8 mouse cellular contexts compared by ENCODE assay signal in genomic region chr3:102526481-102526880, GRCm38 (mm10). TPM values are rescaled to one million over a fixed set of nuclear protein-coding genes. Genes with fewer than 3 reads are reported as not detected.
DNase-seq lines count a peak whose midpoint lies in the region; ATAC-seq lines count a peak whose summit lies in the region.

No protein-coding gene starts in this region.

- H3K4me3 ChIP-seq in brown adipose tissue, adult 24 weeks (ENCODE audit: insufficient read depth, low read depth, low read length) = peak overlapping the region; percentile 37
- H3K4me3 ChIP-seq in heart, embryonic 13.5 days = peak overlapping the region; percentile 17

- no peaks in the 10 kb centered on the region for H3K4me1 ChIP-seq in brown adipose tissue, adult 24 weeks (ENCODE audit: control insufficient read depth, insufficient read depth, insufficient read length, low read length)
- H3K4me1 ChIP-seq in heart, embryonic 13.5 days = peaks cover 34% of the 10 kb centered on the region

- H3K4me2 ChIP-seq in heart, embryonic 13.5 days = peak overlapping the region; percentile 53

- intact Hi-C loops in left cerebral cortex, postnatal 25 days (cut with DNase I) = no loop called here

- no peaks in the 10 kb centered on the region for H3K36me3 ChIP-seq in heart, embryonic 13.5 days

- no peaks in the 10 kb centered on the region for H3K27me3 ChIP-seq in heart, embryonic 13.5 days (replicated peaks)

- peak; percentile 15 to 71 for DNase-seq in adrenal gland, adult (ENCODE audit: inconsistent age in 2 of 2, low spot score in 1 of 2)
- DNase-seq in adrenal gland, postnatal 4 days (ENCODE audit: low spot score in 2 of 2) = no peak
- peak; percentile 61 for DNase-seq in lung, postnatal 10 days
- no peak for DNase-seq in left cerebral cortex, postnatal 25 days (ENCODE audit: low spot score in 2 of 2)

- peak overlapping the region; percentile 32 for H3K27ac ChIP-seq in brown adipose tissue, adult 24 weeks (replicated peaks; ENCODE audit: low read depth, low read length)
- no peak overlapping the region for H3K27ac ChIP-seq in heart, embryonic 13.5 days (replicated peaks)

- H3K9ac ChIP-seq in heart, embryonic 13.5 days = no peak overlapping the region

- no peaks in the 10 kb centered on the region for H3K9me3 ChIP-seq in heart, embryonic 13.5 days

- 46% methylated on average over 6 of the region's 6 CpGs for WGBS in heart, embryonic 13.5 days

- ATAC-seq in heart, embryonic 13.5 days (ENCODE audit: extremely low read depth, insufficient number of reproducible peaks, low FRiP score, low TSS enrichment) = no peak
- ATAC-seq in megakaryocyte progenitor cell, adult 5-6 weeks (replicated peaks; ENCODE audit: poor library complexity) = no peak
- ATAC-seq in megakaryocyte-erythroid progenitor cell, adult 5-6 weeks (replicated peaks; ENCODE audit: low FRiP score, low TSS enrichment, poor library complexity, severe bottlenecking) = no peak

RNA-seq across cellular contexts. Expression of gene Ngf, which starts 56.8 kb away (rescaled TPM):
- 1 to 10 TPM; 1.9 to 2.7 TPM for total RNA-seq in adrenal gland, postnatal 4 days (2021)
- polyA plus RNA-seq in brown adipose tissue, adult 24 weeks (2012; ENCODE audit: insufficient read depth, insufficient read length, missing spikeins) = 2.3 and 2.6 TPM in 2 replicates
- polyA plus RNA-seq in heart, embryonic 13.5 days (2015; fragmentation: Nextera tagmentation; extraction: Ambion mirVana) = 1.2 and 1.7 TPM in 2 replicates
- 1 to 10 TPM; 5.6 to 6.0 TPM for total RNA-seq in left cerebral cortex, postnatal 25 days (2021)
- not detected in 2 replicates for total RNA-seq in megakaryocyte progenitor cell, adult 5-6 weeks (2015)
- not detected in 2 replicates for total RNA-seq in megakaryocyte progenitor cell, adult 5-6 weeks (2017)
- total RNA-seq in megakaryocyte-erythroid progenitor cell, adult 5-6 weeks (2014; fragmentation: Nextera tagmentation) = not detected in 2 replicates
- not detected in 2 replicates for total RNA-seq in megakaryocyte-erythroid progenitor cell, adult 5-6 weeks (2017)

Comparison
In these comparisons a context has a peak if more than half of its experiments do, and no peak if none do; other contexts are left out.
1. DNase-seq: peak in adrenal gland, adult (2 of 2) and lung, postnatal 10 days (single experiment); none in adrenal gland, postnatal 4 days (0 of 2) and left cerebral cortex, postnatal 25 days (0 of 2).